Mouse (Mus musculus): ENCODE data around the gene Synj2. TPM values are rescaled to one million over a fixed set of nuclear protein-coding genes. Genes with fewer than 3 reads are reported as not detected.

The Synj2 gene
- total RNA-seq, 2 experiments from 2014 or later: 9.7 to 13.4 TPM

- no peak for DNase-seq (ENCODE audit: low spot score in 2 of 2)
Observed at GRCm38 (mm10) chr17:5997380-5998234, 56.5 kb downstream of the Synj2 start.

DNA sequence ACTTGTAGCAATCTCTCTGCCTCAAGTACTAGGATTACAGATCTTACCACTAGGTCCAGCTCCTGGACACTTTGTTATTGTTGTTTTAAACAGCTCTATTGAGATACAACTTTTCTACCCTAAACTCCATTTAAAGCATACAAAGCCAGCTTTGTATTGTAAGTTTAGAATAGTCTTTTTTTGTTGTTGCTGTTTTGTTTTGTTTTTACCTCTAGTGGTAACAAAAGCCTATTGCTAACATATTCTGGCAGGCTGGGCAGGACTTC is 57.1 kb downstream of the Synj2 start:
- DNase-seq (ENCODE audit: low spot score in 2 of 2): no peak

GRCm38 (mm10) chr17:5999039-5999543 is 58.0 kb downstream of the Synj2 start:
- DNase-seq (ENCODE audit: low spot score in 2 of 2): no peak

- DNase-seq (ENCODE audit: low spot score in 2 of 2): no peak
Observed at GRCm38 (mm10) chr17:6000864-6001319, 59.8 kb downstream of the Synj2 start.

GRCm38 (mm10) chr17:6001389-6001788 is 60.3 kb downstream of the Synj2 start:
- no peak for DNase-seq (ENCODE audit: low spot score in 2 of 2)

DNA sequence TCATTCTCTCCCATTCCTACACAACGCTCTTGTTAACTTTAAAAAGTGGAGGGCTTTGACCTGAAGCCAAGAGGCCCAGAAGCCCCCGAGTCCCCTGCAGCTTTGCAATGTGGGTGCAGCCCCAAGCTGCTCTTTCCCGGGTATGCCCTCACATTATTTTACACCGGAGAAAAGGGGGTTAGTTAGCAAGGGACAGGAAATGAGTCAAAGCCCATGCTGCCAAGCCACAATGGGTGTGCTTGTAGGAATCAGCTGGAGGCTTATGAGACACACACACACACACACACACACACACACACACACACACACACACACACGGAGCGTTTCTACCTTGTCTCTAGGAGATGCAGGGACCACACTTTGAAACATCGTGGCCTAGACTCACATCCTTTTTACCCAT is 60.8 kb downstream of the Synj2 start:
- DNase-seq (ENCODE audit: low spot score in 2 of 2): no peak

GRCm38 (mm10) chr17:6002563-6002962 is 61.5 kb downstream of the Synj2 start:
- no peak for DNase-seq (ENCODE audit: low spot score in 2 of 2)

- no peak for DNase-seq (ENCODE audit: low spot score in 2 of 2)
Observed at GRCm38 (mm10) chr17:6003661-6004060, 62.6 kb downstream of the Synj2 start.

DNA sequence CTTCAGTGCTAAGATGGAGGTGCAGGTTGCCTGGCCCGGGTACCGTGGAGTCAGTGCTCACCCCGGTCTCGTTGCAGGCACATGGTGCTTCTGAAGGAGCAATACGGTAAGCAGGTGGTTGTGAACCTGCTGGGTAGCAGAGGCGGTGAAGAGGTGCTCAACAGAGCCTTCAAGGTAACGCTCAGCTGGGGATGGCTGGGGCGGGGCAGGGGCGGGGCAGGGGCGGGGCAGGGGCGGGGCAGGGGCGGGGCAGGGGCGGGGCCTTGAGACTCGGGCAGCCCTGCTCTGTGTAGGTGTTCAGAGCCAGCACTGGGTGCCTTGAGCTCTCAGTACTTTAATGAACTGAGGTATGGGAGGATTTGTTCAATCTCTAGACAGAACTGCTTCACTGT is 64.2 kb downstream of the Synj2 start:
- DNase-seq (ENCODE audit: low spot score in 2 of 2): no peak

DNA sequence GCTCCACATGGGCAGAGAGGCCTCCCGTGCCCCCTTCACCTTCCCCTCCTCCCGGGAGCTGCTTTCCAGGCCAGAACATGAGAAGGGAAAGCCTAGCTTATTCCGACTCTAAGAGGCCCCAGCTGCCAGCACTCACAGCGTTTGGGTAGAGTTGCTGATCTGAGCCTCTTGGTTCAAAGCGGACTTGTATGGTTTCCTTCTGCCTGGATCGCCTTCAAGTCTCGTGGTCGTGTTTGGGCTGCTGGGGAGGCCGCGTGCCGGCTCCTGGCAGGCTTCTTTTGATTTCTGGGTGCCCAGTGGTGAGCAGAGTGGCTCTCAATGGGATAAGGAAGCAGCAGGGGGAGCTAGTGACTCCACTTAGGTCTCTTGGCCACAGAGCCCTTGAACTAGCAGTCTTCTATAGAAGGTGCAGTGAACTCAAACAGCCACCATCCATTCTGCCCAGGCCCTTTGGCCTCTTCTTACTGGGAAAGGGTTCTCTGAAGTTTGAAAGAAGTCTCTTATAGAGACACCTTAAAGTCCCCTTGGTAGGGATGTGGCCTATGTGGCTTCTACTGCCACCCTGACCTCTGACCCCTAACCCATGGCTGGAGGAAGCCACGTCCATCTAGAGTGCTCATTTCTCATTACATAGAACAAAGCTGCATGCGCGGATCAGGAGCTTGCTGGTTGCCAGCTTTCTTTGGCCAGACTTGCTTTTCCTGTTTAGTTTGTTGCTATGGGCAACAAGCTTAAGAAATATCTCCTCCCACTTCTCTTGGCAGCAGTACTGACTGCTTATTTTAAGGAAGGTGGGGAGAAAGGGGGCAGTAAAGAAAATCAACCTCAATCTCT is 64.8 kb downstream of the Synj2 start:
- DNase-seq (ENCODE audit: low spot score in 2 of 2): no peak

GRCm38 (mm10) chr17:6007101-6007780 is 66.2 kb downstream of the Synj2 start:
- DNase-seq (ENCODE audit: low spot score in 2 of 2): no peak

- DNase-seq (ENCODE audit: low spot score in 2 of 2): no peak
Observed at GRCm38 (mm10) chr17:6007902-6008301, 66.8 kb downstream of the Synj2 start.

DNA sequence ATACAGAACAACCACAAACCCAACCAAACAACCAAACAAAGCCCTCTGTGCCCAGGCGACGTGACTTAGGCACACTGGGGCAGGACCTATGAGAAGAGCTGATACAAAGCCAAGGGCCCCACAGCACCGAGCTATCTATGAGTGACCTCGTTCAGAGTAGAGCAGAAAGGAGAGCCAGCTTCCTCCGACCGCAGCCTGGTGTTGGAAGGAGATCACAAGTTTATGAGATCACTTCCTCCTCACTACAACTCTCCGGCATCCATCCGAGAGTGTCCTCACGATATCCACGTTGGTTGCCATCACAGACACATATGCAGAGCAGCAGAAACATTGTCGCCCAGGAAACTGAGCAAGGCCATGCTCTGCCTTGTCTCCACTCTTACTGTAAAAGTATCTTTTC is 67.5 kb downstream of the Synj2 start:
- no peak for DNase-seq (ENCODE audit: low spot score in 2 of 2)

GRCm38 (mm10) chr17:6009606-6010005 is 68.5 kb downstream of the Synj2 start:
- no peak for DNase-seq (ENCODE audit: low spot score in 2 of 2)

- no peak for DNase-seq (ENCODE audit: low spot score in 2 of 2)
Observed at GRCm38 (mm10) chr17:6013079-6013478, 72.0 kb downstream of the Synj2 start.

- DNase-seq (ENCODE audit: low spot score in 2 of 2): no peak
Observed at GRCm38 (mm10) chr17:6014985-6015384, 73.9 kb downstream of the Synj2 start.

DNA sequence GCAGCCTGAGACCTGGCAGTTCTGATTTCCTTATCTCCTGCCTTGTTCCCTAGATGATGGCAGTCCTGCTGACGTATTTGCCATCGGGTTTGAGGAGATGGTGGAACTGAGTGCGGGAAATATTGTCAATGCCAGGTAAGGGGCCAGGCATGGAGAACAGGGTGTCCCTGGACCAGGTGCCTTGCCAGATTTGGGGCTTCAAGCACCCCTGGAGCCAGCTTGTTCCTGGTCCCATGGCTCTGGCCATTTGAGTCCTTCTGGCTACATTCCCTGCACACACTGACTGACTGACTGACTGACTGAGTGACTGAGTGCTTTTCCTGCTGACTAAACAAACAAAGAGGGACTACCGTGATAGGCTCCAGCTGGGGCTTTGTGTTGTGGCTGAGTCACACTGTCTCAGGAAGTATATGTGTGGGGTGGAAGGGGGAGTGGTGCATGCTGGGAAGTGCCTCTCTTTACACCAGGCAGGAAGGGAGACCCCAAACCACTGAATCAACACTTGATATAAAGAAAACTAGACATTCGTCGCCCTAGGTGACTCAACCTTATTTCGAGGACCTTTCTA is 75.2 kb downstream of the Synj2 start:
- no peak for DNase-seq (ENCODE audit: low spot score in 2 of 2)

DNA sequence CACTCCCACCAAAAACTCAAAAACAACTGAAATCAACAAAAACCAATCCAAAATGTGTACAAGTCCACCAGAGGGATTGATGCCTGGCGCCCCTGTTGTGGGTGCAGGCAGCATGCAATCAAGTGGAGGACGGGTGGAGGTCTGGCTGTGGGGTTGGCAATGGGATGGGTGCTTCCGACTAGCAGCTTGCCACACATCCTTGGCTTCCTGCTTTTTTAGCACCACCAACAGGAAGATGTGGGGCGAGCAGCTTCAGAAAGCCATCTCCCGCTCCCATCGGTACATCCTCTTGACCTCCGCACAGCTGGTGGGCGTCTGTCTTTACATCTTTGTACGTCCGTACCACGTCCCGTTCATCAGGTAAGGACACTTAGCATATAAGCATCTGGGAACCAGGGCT is 76.2 kb downstream of the Synj2 start:
- no peak for DNase-seq (ENCODE audit: low spot score in 2 of 2)

- DNase-seq (ENCODE audit: low spot score in 2 of 2): no peak
Observed at GRCm38 (mm10) chr17:6018348-6018747, 77.3 kb downstream of the Synj2 start.

DNA sequence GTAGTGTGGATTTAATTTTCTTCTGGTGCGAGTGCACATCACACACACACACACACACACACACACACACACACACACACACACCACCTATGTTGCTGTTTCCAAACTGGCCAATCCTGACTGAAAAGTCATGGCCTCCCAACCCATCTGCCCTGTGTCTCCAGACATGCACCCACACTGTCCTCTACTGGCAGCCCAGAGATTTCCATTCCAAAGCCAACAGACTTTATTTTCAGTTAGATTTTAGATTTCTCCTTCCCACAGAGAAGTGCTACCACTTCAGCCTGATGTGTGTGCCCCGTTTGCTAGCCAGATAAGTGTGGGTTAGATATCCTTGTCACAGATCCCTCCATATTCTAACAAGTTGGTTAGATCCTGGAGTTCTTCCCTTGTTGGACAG is 78.7 kb downstream of the Synj2 start:
- peak in 1 of 2 experiments; percentile 36 for DNase-seq (ENCODE audit: low spot score in 2 of 2)

DNA sequence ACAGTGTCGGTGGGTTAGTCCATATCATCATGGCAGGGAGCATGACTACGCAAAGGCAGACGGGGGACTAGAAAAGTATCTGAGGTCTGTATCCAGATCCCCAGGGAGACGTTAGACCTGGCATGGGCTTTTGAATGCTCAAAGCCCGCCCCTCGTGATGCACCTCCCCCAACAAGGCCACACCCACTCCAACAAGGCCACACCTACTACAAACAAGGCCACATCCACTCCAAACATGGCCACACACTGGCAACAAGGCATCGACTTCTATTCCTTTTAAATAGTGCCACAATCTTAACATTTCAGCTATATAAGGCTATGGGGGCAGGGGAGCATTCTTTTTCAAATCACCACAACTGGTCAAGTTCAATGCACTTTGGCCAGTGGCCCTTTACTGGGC is 79.6 kb downstream of the Synj2 start:
- no peak for DNase-seq (ENCODE audit: low spot score in 2 of 2)
